ENCODE assay signal across 9 mouse cellular contexts in the genomic region with DNA sequence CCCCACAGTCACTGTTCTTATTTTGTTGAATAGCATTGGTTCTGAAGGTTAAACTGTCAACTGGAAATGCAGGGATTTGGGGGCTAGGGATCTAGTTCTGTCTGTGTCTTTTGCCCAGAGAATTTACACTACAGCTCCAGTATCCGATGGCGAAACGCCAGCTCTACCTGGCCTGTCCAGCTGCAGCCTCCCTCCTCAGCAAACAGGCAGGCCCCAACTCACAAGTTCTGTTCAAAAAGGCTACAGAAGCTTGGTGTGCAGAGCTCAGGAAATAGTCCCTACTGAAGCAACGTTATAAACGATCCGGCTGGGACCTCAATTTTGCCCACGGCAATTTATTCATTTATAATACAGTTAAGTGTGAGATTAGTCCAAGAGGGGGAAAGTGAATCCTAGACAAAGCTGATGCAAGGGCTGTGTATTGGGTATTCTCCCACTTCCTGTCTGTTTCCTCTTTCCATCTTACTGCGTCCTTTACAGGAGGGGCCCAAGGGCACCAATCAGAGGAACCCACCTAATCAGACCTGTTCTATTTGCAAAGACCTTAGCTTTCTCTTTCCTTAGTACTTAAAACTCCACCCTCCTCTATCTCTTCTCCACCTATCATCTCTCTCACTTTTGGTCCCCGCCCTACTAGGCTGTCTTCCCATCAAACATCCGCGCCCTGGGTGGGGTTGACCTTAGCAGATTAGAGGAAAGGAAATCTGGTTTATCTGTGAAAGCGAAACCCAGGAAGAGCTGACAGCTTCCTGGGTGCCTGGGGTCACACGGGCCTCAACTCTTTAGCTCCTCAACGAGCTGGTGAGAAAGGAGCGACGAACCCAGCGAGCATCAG. TPM values are rescaled to one million over a fixed set of nuclear protein-coding genes. Genes with fewer than 3 reads are reported as not detected.
A peak's percentile ranks its signal among the peaks of the same experiment; 100 is the strongest.
DNase-seq lines count a peak whose midpoint lies in the region; ATAC-seq and TF ChIP-seq lines count a peak whose summit lies in the region.
"Had no signal": no experiment of that assay in that cellular context is flagged by ENCODE, and none has a peak within 500 bp of the region (broad histone marks: within the 10 kb centered on the region; RNA-seq: fewer than 3 reads in every experiment).

No protein-coding gene starts in this region.

- ATAC-seq in G1E (ENCODE audit: extremely low read depth, insufficient number of reproducible peaks, low FRiP score, poor library complexity, severe bottlenecking), result peak; percentile 49; the same call in 1 of the 2 replicates
- ATAC-seq in liver, embryonic 11.5 days (replicated peaks; ENCODE audit: low FRiP score), result peak; percentile 77
- no peak for ATAC-seq in forebrain, embryonic 15.5 days (replicated peaks)
- ATAC-seq in hindbrain, embryonic 16.5 days, result no peak

- peak; percentile 93 for DNase-seq in CD4-positive helper T cell, adult 2 months (ENCODE audit: low read depth, low spot score)
- DNase-seq in G1E (ENCODE audit: low spot score), result no peak
- peak; percentile 45 for DNase-seq in liver, embryonic 11.5 days (ENCODE audit: low spot score)
- peak; percentile 51 to 52 for DNase-seq in spleen, adult 18-20 months
- no peak for DNase-seq in ovary, postnatal 10 days (ENCODE audit: low spot score)
- no peak for DNase-seq in right cerebral cortex, postnatal 4 days
- DNase-seq: adrenal gland, adult 8-10 months had no signal

- no peak overlapping the region for H3K9ac ChIP-seq in liver, embryonic 11.5 days (ENCODE audit: low read depth, low read length)
- no peak overlapping the region for H3K9ac ChIP-seq in forebrain, embryonic 15.5 days (replicated peaks)
- no peak overlapping the region for H3K9ac ChIP-seq in hindbrain, embryonic 16.5 days (ENCODE audit: low read depth, low read length)

- H3K27ac ChIP-seq in liver, embryonic 11.5 days (ENCODE audit: low read depth, low read length), result no peak overlapping the region
- no peak overlapping the region for H3K27ac ChIP-seq in forebrain, embryonic 15.5 days (replicated peaks)
- H3K27ac ChIP-seq in hindbrain, embryonic 16.5 days (ENCODE audit: low read depth, low read length), result no peak overlapping the region

- TF ChIP-seq CTCF in G1E (IDR thresholded peaks at IDR 0.05; ENCODE audit: low read depth, low read length), result no peak

- H3K4me3 ChIP-seq in G1E (ENCODE audit: low read depth, low read length), result no peak overlapping the region
- H3K4me3 ChIP-seq in liver, embryonic 11.5 days (ENCODE audit: low read depth, low read length), result no peak overlapping the region
- H3K4me3 ChIP-seq in forebrain, embryonic 15.5 days, result no peak overlapping the region
- no peak overlapping the region for H3K4me3 ChIP-seq in hindbrain, embryonic 16.5 days (ENCODE audit: low read length)

- peak overlapping the region; percentile 33; the same call in 1 of the 2 replicates for H3K4me2 ChIP-seq in liver, embryonic 11.5 days
- H3K4me2 ChIP-seq in forebrain, embryonic 15.5 days (replicated peaks), result no peak overlapping the region
- H3K4me2 ChIP-seq in hindbrain, embryonic 16.5 days (ENCODE audit: low read length), result no peak overlapping the region

- 36% methylated on average over 17 of the region's 17 CpGs for WGBS in liver, embryonic 11.5 days
- 71% methylated on average over 17 of the region's 17 CpGs for WGBS in forebrain, embryonic 15.5 days
- WGBS in hindbrain, embryonic 16.5 days, result 64% methylated on average over 17 of the region's 17 CpGs

- H3K36me3 ChIP-seq in G1E (replicated peaks), result no peaks in the 10 kb centered on the region
- no peaks in the 10 kb centered on the region for H3K36me3 ChIP-seq in liver, embryonic 11.5 days (ENCODE audit: control insufficient read depth, insufficient read depth, low read length)
- no peaks in the 10 kb centered on the region for H3K36me3 ChIP-seq in forebrain, embryonic 15.5 days
- H3K36me3 ChIP-seq in hindbrain, embryonic 16.5 days (ENCODE audit: control insufficient read depth, insufficient read depth, low read length), result no peaks in the 10 kb centered on the region

- peaks cover 31% of the 10 kb centered on the region for H3K27me3 ChIP-seq in G1E (ENCODE audit: insufficient read depth, low read length)
- H3K27me3 ChIP-seq in liver, embryonic 11.5 days (replicated peaks; ENCODE audit: control insufficient read depth, insufficient read depth, low read length), result no peaks in the 10 kb centered on the region
- H3K27me3 ChIP-seq in forebrain, embryonic 15.5 days, result no peaks in the 10 kb centered on the region
- H3K27me3 ChIP-seq in hindbrain, embryonic 16.5 days (replicated peaks; ENCODE audit: control insufficient read depth, insufficient read depth, low read length), result no peaks in the 10 kb centered on the region

- no peaks in the 10 kb centered on the region; the same call in 1 of the 2 replicates for H3K4me1 ChIP-seq in G1E (ENCODE audit: insufficient read depth, low read depth, low read length)
- peaks cover 4% of the 10 kb centered on the region; the same call in 1 of the 2 replicates for H3K4me1 ChIP-seq in liver, embryonic 11.5 days (replicated peaks; ENCODE audit: control insufficient read depth, insufficient read depth, low read length)
- H3K4me1 ChIP-seq in forebrain, embryonic 15.5 days, result no peaks in the 10 kb centered on the region
- no peaks in the 10 kb centered on the region for H3K4me1 ChIP-seq in hindbrain, embryonic 16.5 days (ENCODE audit: control insufficient read depth, insufficient read depth, low read depth, low read length)

- H3K9me3 ChIP-seq in G1E (replicated peaks), result no peaks in the 10 kb centered on the region
- no peaks in the 10 kb centered on the region for H3K9me3 ChIP-seq in liver, embryonic 11.5 days (ENCODE audit: control insufficient read depth, low read length)
- H3K9me3 ChIP-seq in forebrain, embryonic 15.5 days, result no peaks in the 10 kb centered on the region
- no peaks in the 10 kb centered on the region for H3K9me3 ChIP-seq in hindbrain, embryonic 16.5 days (ENCODE audit: control insufficient read depth, low read length)

RNA-seq across cellular contexts. Expression of a gene that starts 16.7 kb away (rescaled TPM):
- total RNA-seq in G1E (2014; fragmentation: Nextera tagmentation), result 12.4 and 24.2 TPM in 2 replicates
- 24.5 and 32.2 TPM in 2 replicates for total RNA-seq in G1E (2017)
- 9.3 and 9.8 TPM in 2 replicates for polyA plus RNA-seq in G1E (2012)
- polyA plus RNA-seq in liver, embryonic 11.5 days (2014; fragmentation: Nextera tagmentation; extraction: Ambion mirVana), result 33.6 and 38.6 TPM in 2 replicates
- polyA plus RNA-seq in forebrain, embryonic 15.5 days (2015; fragmentation: Nextera tagmentation; extraction: Ambion mirVana), result 136 and 139 TPM in 2 replicates
- 74.7 and 75.9 TPM in 2 replicates for polyA plus RNA-seq in hindbrain, embryonic 16.5 days (2015; fragmentation: Nextera tagmentation; extraction: Ambion mirVana)

Comparison
In these comparisons a context has a peak if more than half of its experiments do, and no peak if none do; other contexts are left out.
1. DNase-seq: peak in CD4-positive helper T cell, adult 2 months (single experiment), liver, embryonic 11.5 days (single experiment) and spleen, adult 18-20 months (2 of 2); none in G1E (single experiment), ovary, postnatal 10 days (single experiment) and right cerebral cortex, postnatal 4 days (single experiment).
2. ATAC-seq: peak in G1E (single experiment) and liver, embryonic 11.5 days (single experiment); none in forebrain, embryonic 15.5 days (single experiment) and hindbrain, embryonic 16.5 days (single experiment).